Mouse (Mus musculus) hindbrain, embryonic 12.5 days (tissue): ENCODE measurements around the gene Gm10974. TPM values are rescaled to one million over a fixed set of nuclear protein-coding genes. Genes with fewer than 3 reads are reported as not detected.

Source experiments
- ATAC-seq: fragments of 200-750 bp; cut with Nextera tagmentation; 2 replicates; pipeline ENCODE4 v1.8.0; 2017; ENCODE audit warnings: moderate TSS enrichment; ENCODE audit not compliant: low FRiP score
- H3K27ac ChIP-seq: fragments of 300-500 bp; sonication (generic); 2 replicates; pipeline ENCODE4 v1.5.1; 2016; ENCODE audit warnings: mild to moderate bottlenecking
- H3K27me3 ChIP-seq: fragments of 300-500 bp; sonication (generic); 2 replicates; pipeline ENCODE4 v1.6.1; 2016; ENCODE audit warnings: mild to moderate bottlenecking
- H3K36me3 ChIP-seq: fragments of 300-500 bp; sonication (generic); 2 replicates; pipeline ENCODE4 v1.6.1; 2016; ENCODE audit warnings: mild to moderate bottlenecking
- H3K4me1 ChIP-seq: fragments of 300-500 bp; sonication (generic); 2 replicates; pipeline ENCODE4 v1.6.1; 2016
- H3K4me2 ChIP-seq: fragments of 300-500 bp; sonication (generic); replicated peaks from 2 replicates; pipeline ENCODE4 v1.6.1; 2016; ENCODE audit warnings: mild to moderate bottlenecking
- H3K4me3 ChIP-seq: fragments of 300-500 bp; sonication (generic); 2 replicates; pipeline ENCODE4 v1.5.1; 2016; ENCODE audit warnings: mild to moderate bottlenecking
- H3K9ac ChIP-seq: fragments of 300-500 bp; sonication (generic); 2 replicates; pipeline ENCODE4 v1.6.1; 2016; ENCODE audit warnings: mild to moderate bottlenecking, moderate library complexity
- H3K9me3 ChIP-seq: fragments of 300-500 bp; sonication (generic); replicated peaks from 2 replicates; pipeline ENCODE4 v1.6.1; 2016; ENCODE audit warnings: mild to moderate bottlenecking
- WGBS: fragments of 180-500 bp; shearing (Covaris S2); methylation state at CpG from one replicate; pipeline ENCODE4 v1.1.7; 2016; 5-methylcytosine and 5-hydroxymethylcytosine counted together
- polyA plus RNA-seq: library from polyadenylated mRNA; unstranded; fragments of >200 nt; fragmentation: Nextera tagmentation; extraction: Ambion mirVana; gene quantifications from 2 replicates; pipeline ENCODE4 v1.2.1, GENCODE M21; 2016

Gm10974 gene
- polyA plus RNA-seq, 1 experiment from 2014 or later, result not detected

- Histone ChIP-seq H3K4me1 (no peaks in the 10 kb centered on the region), H3K36me3 (no peaks in the 10 kb centered on the region), H3K9ac (no peak overlapping the region), H3K27ac (no peak overlapping the region), H3K27me3 (no peaks in the 10 kb centered on the region), H3K9me3 (no peaks in the 10 kb centered on the region), H3K4me3 (no peak overlapping the region), H3K4me2 (no peak overlapping the region)
- no peak for ATAC-seq
- WGBS, result 78% methylated on average over 5 of the region's 5 CpGs
Measured at GRCm38 (mm10) chr7:66369071-66369933, 3.6 kb downstream of the Gm10974 start.

GRCm38 (mm10) chr7:66369934-66370445, 4.3 kb downstream of the Gm10974 start:
- no peak for ATAC-seq

GRCm38 (mm10) chr7:66370970-66371369, 5.3 kb downstream of the Gm10974 start:
- H3K4me3 ChIP-seq, result no peak overlapping the region
- no peaks in the 10 kb centered on the region for H3K36me3 ChIP-seq
- ATAC-seq, result no peak
- 93% methylated on average over 6 of the region's 6 CpGs for WGBS
- H3K9me3 ChIP-seq, result no peaks in the 10 kb centered on the region
- no peak overlapping the region for H3K27ac ChIP-seq
- no peak overlapping the region for H3K9ac ChIP-seq
- H3K27me3 ChIP-seq, result no peaks in the 10 kb centered on the region
- no peaks in the 10 kb centered on the region for H3K4me1 ChIP-seq
- H3K4me2 ChIP-seq, result no peak overlapping the region

More at GRCm38 (mm10) chr7:66369934-66370445, 4.3 kb downstream of the Gm10974 start:
- no peaks in the 10 kb centered on the region for H3K9me3 ChIP-seq
- H3K27ac ChIP-seq, result no peak overlapping the region
- no peaks in the 10 kb centered on the region for H3K27me3 ChIP-seq
- no peaks in the 10 kb centered on the region for H3K4me1 ChIP-seq
- no peak overlapping the region for H3K4me2 ChIP-seq
- H3K9ac ChIP-seq, result no peak overlapping the region
- 74% methylated on average over 5 of the region's 5 CpGs for WGBS
- no peak overlapping the region for H3K4me3 ChIP-seq
- no peaks in the 10 kb centered on the region for H3K36me3 ChIP-seq

GRCm38 (mm10) chr7:66373391-66373790, 7.7 kb downstream of the Gm10974 start:
- H3K27me3 ChIP-seq, result no peaks in the 10 kb centered on the region
- WGBS, result 94% methylated on average over 3 of the region's 3 CpGs
- H3K4me1 ChIP-seq, result peaks cover 2% of the 10 kb centered on the region; the same call in 1 of the 2 replicates
- ATAC-seq, result no peak
- no peaks in the 10 kb centered on the region for H3K9me3 ChIP-seq
- no peaks in the 10 kb centered on the region for H3K36me3 ChIP-seq
- no peak overlapping the region for H3K4me3 ChIP-seq
- H3K27ac ChIP-seq, result no peak overlapping the region
- no peak overlapping the region for H3K4me2 ChIP-seq
- no peak overlapping the region for H3K9ac ChIP-seq

GRCm38 (mm10) chr7:66375736-66376135, 10.0 kb downstream of the Gm10974 start:
- no peaks in the 10 kb centered on the region for H3K9me3 ChIP-seq
- H3K27me3 ChIP-seq, result no peaks in the 10 kb centered on the region
- WGBS, result 83% methylated on average over 4 of the region's 4 CpGs
- H3K36me3 ChIP-seq, result no peaks in the 10 kb centered on the region
- H3K9ac ChIP-seq, result no peak overlapping the region
- peaks cover 2% of the 10 kb centered on the region; the same call in 1 of the 2 replicates for H3K4me1 ChIP-seq
- ATAC-seq, result no peak
- H3K4me3 ChIP-seq, result no peak overlapping the region
- no peak overlapping the region for H3K4me2 ChIP-seq
- no peak overlapping the region for H3K27ac ChIP-seq

- ATAC-seq, result no peak
- no peaks in the 10 kb centered on the region for H3K27me3 ChIP-seq
- no peak overlapping the region for H3K4me3 ChIP-seq
- WGBS, result 89% methylated on average over 10 of the region's 10 CpGs
- no peak overlapping the region for H3K9ac ChIP-seq
- no peaks in the 10 kb centered on the region for H3K36me3 ChIP-seq
- H3K4me1 ChIP-seq, result peaks cover 2% of the 10 kb centered on the region; the same call in 1 of the 2 replicates
- H3K4me2 ChIP-seq, result no peak overlapping the region
- H3K9me3 ChIP-seq, result no peaks in the 10 kb centered on the region
- H3K27ac ChIP-seq, result no peak overlapping the region
Measured at GRCm38 (mm10) chr7:66376560-66376959, 10.9 kb downstream of the Gm10974 start.

GRCm38 (mm10) chr7:66384213-66384612, 18.5 kb downstream of the Gm10974 start:
- no peak for ATAC-seq
- WGBS, result 77% methylated on average over 5 of the region's 5 CpGs

GRCm38 (mm10) chr7:66384891-66385290, 19.2 kb downstream of the Gm10974 start:
- Histone ChIP-seq H3K27ac (no peak overlapping the region), H3K4me3 (no peak overlapping the region), H3K9ac (no peak overlapping the region), H3K27me3 (peaks cover 19% of the 10 kb centered on the region), H3K4me2 (no peak overlapping the region), H3K9me3 (no peaks in the 10 kb centered on the region), H3K4me1 (peaks cover 17% of the 10 kb centered on the region), H3K36me3 (no peaks in the 10 kb centered on the region)
- ATAC-seq, result no peak
- 92% methylated on average over 8 of the region's 8 CpGs for WGBS

More at GRCm38 (mm10) chr7:66384213-66384612, 18.5 kb downstream of the Gm10974 start:
- Histone ChIP-seq H3K27ac (no peak overlapping the region), H3K36me3 (no peaks in the 10 kb centered on the region), H3K27me3 (peaks cover 19% of the 10 kb centered on the region), H3K9me3 (no peaks in the 10 kb centered on the region), H3K4me1 (peaks cover 17% of the 10 kb centered on the region), H3K4me2 (no peak overlapping the region), H3K4me3 (no peak overlapping the region), H3K9ac (no peak overlapping the region)

GRCm38 (mm10) chr7:66385826-66386225, 20.1 kb downstream of the Gm10974 start:
- 95% methylated on average over 12 of the region's 12 CpGs for WGBS
- peaks cover 19% of the 10 kb centered on the region for H3K27me3 ChIP-seq
- no peaks in the 10 kb centered on the region for H3K36me3 ChIP-seq
- no peak overlapping the region for H3K9ac ChIP-seq
- H3K27ac ChIP-seq, result no peak overlapping the region
- no peak for ATAC-seq
- H3K4me2 ChIP-seq, result no peak overlapping the region
- H3K4me3 ChIP-seq, result no peak overlapping the region
- H3K9me3 ChIP-seq, result no peaks in the 10 kb centered on the region
- H3K4me1 ChIP-seq, result peaks cover 17% of the 10 kb centered on the region

GRCm38 (mm10) chr7:66386411-66386810, 20.7 kb downstream of the Gm10974 start:
- Histone ChIP-seq H3K4me1 (peaks cover 17% of the 10 kb centered on the region), H3K36me3 (no peaks in the 10 kb centered on the region), H3K27me3 (peaks cover 19% of the 10 kb centered on the region), H3K4me3 (no peak overlapping the region), H3K4me2 (no peak overlapping the region), H3K27ac (no peak overlapping the region), H3K9me3 (no peaks in the 10 kb centered on the region), H3K9ac (no peak overlapping the region)
- WGBS, result 93% methylated on average over 6 of the region's 6 CpGs
- ATAC-seq, result no peak

- Histone ChIP-seq H3K4me3 (peak overlapping the region; percentile 59), H3K4me1 (peaks cover 17% of the 10 kb centered on the region), H3K27ac (no peak overlapping the region), H3K9ac (no peak overlapping the region), H3K9me3 (no peaks in the 10 kb centered on the region), H3K27me3 (peaks cover 19% of the 10 kb centered on the region), H3K36me3 (no peaks in the 10 kb centered on the region), H3K4me2 (peak overlapping the region; percentile 97)
- 2% methylated on average over 13 of the region's 13 CpGs for WGBS
- ATAC-seq, result no peak
Measured at GRCm38 (mm10) chr7:66387419-66387812, 21.7 kb downstream of the Gm10974 start.

- peaks cover 17% of the 10 kb centered on the region for H3K4me1 ChIP-seq
- H3K4me3 ChIP-seq, result peak within 1 kb of the TSS; percentile 59
- H3K9ac ChIP-seq, result peak within 1 kb of the TSS; percentile 71
- H3K36me3 ChIP-seq, result no peaks in the 10 kb centered on the region
- peak within 1 kb of the TSS; percentile 97 for H3K4me2 ChIP-seq
- H3K9me3 ChIP-seq, result no peaks in the 10 kb centered on the region
- peaks cover 19% of the 10 kb centered on the region for H3K27me3 ChIP-seq
- ATAC-seq, result peak; percentile 64
- H3K27ac ChIP-seq, result no peak within 1 kb of the TSS
- whole genome bisulfite sequencing, result under 1% methylated on average over 55 of the region's 70 CpGs
Measured at GRCm38 (mm10) chr7:66387813-66388521, 22.3 kb downstream of the Gm10974 start, which contains the start of gene Lrrk1. Gene Lrrk1, minus strand, starts transcription at chr7:66388350.
